Mouse (Mus musculus) lung, embryonic 14.5 days (tissue): ENCODE measurements around the gene Mdfic. TPM values are rescaled to one million over a fixed set of nuclear protein-coding genes. Genes with fewer than 3 reads are reported as not detected.

ENCODE experiments used
- ATAC-seq: fragments of 200-750 bp; cut with Nextera tagmentation; 2 replicates; pipeline ENCODE4 v1.8.0; 2017; ENCODE audit warnings: mild to moderate bottlenecking, moderate TSS enrichment, moderate library complexity; ENCODE audit not compliant: insufficient read depth
- DNase-seq: peaks from one replicate; pipeline ENCODE4 v3.0.0-alpha.2; 2015
- H3K27ac ChIP-seq: fragments of 300-500 bp; sonication (generic); 2 replicates; pipeline ENCODE4 v1.5.1; 2014; ENCODE audit warnings: low read depth, mild to moderate bottlenecking, moderate library complexity
- H3K27me3 ChIP-seq: fragments of 300-500 bp; sonication (generic); 2 replicates; pipeline ENCODE4 v1.6.1; 2014; ENCODE audit warnings: low read length, control low read depth; ENCODE audit not compliant: insufficient read depth
- H3K36me3 ChIP-seq: fragments of 300-500 bp; sonication (generic); 2 replicates; pipeline ENCODE4 v1.6.1; 2014; ENCODE audit warnings: control low read depth; ENCODE audit not compliant: insufficient read depth
- H3K4me1 ChIP-seq: fragments of 300-500 bp; sonication (generic); 2 replicates; pipeline ENCODE4 v1.6.1; 2014; ENCODE audit warnings: antibody characterized with exemption, control low read depth; ENCODE audit not compliant: insufficient read depth
- H3K4me2 ChIP-seq: fragments of 300-500 bp; sonication (generic); 2 replicates; pipeline ENCODE4 v1.6.1; 2014; ENCODE audit warnings: mild to moderate bottlenecking
- H3K4me3 ChIP-seq: fragments of 300-500 bp; sonication (generic); 2 replicates; pipeline ENCODE4 v1.5.1; 2014; ENCODE audit warnings: low read depth, low read length
- H3K9ac ChIP-seq: fragments of 300-500 bp; sonication (generic); 2 replicates; pipeline ENCODE4 v1.6.1; 2014
- H3K9me3 ChIP-seq: fragments of 300-500 bp; sonication (generic); 2 replicates; pipeline ENCODE4 v1.6.1; 2016; ENCODE audit warnings: low read depth, low read length, control low read depth
- CTCF ChIP-seq: IDR thresholded peaks from 2 replicates; pipeline ENCODE4 v1.5.1; 2016; ENCODE audit warnings: antibody characterized with exemption, low read depth
- WGBS: fragments of 180-500 bp; shearing (Covaris S2); extraction: QIAGEN DNeasy Blood & Tissue Kit; methylation state at CpG from one replicate; pipeline ENCODE4 v1.1.7; 2014; 5-methylcytosine and 5-hydroxymethylcytosine counted together
- polyA plus RNA-seq: library from polyadenylated mRNA; unstranded; fragments of >200 nt; fragmentation: Nextera tagmentation; extraction: Ambion mirVana; gene quantifications from 2 replicates; pipeline ENCODE4 v1.2.1, GENCODE M21; 2014

The Mdfic gene
- polyA plus RNA-seq, 1 experiment from 2014 or later = 12.4 TPM

- TF ChIP-seq CTCF = no peak
- 77% methylated on average over 6 of the region's 6 CpGs for WGBS
- Histone ChIP-seq H3K4me1 (no peaks in the 10 kb centered on the region; the same call in 1 of the 2 replicates), H3K4me2 (no peak overlapping the region), H3K9me3 (no peaks in the 10 kb centered on the region), H3K27me3 (no peaks in the 10 kb centered on the region), H3K9ac (no peak overlapping the region), H3K36me3 (peaks cover 8% of the 10 kb centered on the region; the same call in 1 of the 2 replicates), H3K4me3 (no peak overlapping the region), H3K27ac (no peak overlapping the region)
- ATAC-seq (no peak), DNase-seq (peak; percentile 5)
Observed at GRCm38 (mm10) chr6:15767460-15767859, 47.0 kb downstream of the Mdfic start.

DNA sequence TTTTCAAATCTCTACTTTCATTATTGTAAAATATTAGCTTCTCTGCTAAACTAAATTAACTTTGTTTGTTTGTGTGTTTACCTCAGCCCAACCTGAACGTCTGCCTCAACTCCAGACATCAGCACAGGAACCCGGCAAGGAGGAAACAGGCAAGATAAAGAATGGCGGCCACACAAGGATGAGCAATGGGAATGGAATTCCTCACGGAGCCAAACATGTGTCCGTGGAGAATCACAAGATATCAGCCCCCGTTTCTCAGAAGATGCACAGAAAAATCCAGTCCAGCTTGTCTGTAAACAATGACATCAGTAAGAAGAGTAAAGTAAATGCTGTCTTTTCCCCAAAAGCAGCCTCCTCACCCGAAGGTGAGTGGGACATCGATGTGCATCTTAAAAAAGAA is 49.7 kb downstream of the Mdfic start:
- no peak for TF ChIP-seq CTCF
- H3K4me2 ChIP-seq = no peak overlapping the region
- H3K9ac ChIP-seq = no peak overlapping the region
- DNase-seq (peak; percentile 24), ATAC-seq (no peak)
- no peaks in the 10 kb centered on the region; the same call in 1 of the 2 replicates for H3K4me1 ChIP-seq
- H3K4me3 ChIP-seq = no peak overlapping the region
- no peaks in the 10 kb centered on the region for H3K27me3 ChIP-seq
- H3K36me3 ChIP-seq = peaks cover 8% of the 10 kb centered on the region; the same call in 1 of the 2 replicates
- no peaks in the 10 kb centered on the region for H3K9me3 ChIP-seq
- H3K27ac ChIP-seq = no peak overlapping the region
- 30% methylated on average over 8 of the region's 8 CpGs for WGBS

GRCm38 (mm10) chr6:15777070-15777469 is 56.6 kb downstream of the Mdfic start:
- DNase-seq = no peak

DNA sequence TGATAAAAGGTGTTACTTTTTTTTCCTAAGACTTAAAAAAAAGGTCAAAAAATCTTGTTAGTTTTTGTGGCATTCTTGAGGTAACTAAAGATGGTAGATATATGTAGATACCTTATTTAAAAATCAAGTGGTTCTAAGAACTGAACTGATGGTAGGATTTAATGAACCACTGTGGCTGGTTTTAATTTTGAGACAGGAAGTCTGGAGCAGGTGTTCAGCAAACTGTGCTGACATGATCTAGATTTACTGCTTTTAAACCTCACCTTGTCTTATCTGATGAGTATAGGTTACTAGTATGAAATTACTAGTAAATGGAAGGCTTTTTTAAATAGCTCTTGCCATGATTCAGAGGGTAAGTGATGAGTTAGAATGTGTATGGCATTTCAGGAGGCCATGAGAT is 59.7 kb downstream of the Mdfic start:
- no peak for ATAC-seq
- H3K4me2 ChIP-seq = no peak overlapping the region
- H3K27ac ChIP-seq = no peak overlapping the region
- no peak overlapping the region for H3K4me3 ChIP-seq
- no peaks in the 10 kb centered on the region for H3K36me3 ChIP-seq
- no peaks in the 10 kb centered on the region for H3K4me1 ChIP-seq
- no peak overlapping the region for H3K9ac ChIP-seq
- DNase-seq = no peak
- no peak for TF ChIP-seq CTCF
- no peaks in the 10 kb centered on the region for H3K27me3 ChIP-seq
- no peaks in the 10 kb centered on the region for H3K9me3 ChIP-seq

More at GRCm38 (mm10) chr6:15777070-15777469, 56.6 kb downstream of the Mdfic start:
- ATAC-seq = no peak
- H3K27ac ChIP-seq = no peak overlapping the region
- no peak overlapping the region for H3K4me2 ChIP-seq
- WGBS = 80% methylated on average over 3 of the region's 3 CpGs
- H3K4me3 ChIP-seq = no peak overlapping the region
- H3K9ac ChIP-seq = no peak overlapping the region
- no peaks in the 10 kb centered on the region for H3K9me3 ChIP-seq
- H3K27me3 ChIP-seq = no peaks in the 10 kb centered on the region
- TF ChIP-seq CTCF = no peak
- H3K36me3 ChIP-seq = no peaks in the 10 kb centered on the region
- no peaks in the 10 kb centered on the region for H3K4me1 ChIP-seq

DNA sequence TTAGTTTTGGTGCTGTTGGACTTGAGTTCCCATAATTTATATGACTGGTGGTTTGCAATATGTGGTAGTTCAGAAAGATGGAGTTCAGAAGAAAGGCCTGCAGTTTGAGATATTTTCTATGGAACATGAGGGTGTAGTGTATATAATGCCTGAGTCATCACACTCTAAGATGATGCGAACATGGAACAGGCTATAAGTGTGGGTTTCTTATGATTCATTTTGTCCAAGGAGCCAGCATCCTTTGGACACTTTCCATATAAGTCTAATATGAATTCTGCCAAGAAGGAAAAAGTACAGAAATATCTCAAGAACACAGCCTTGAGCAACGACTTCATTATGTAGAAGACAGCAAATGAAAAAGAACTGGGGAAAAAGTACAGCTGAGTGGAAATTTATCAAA is 60.2 kb downstream of the Mdfic start:
- Histone ChIP-seq H3K27me3 (no peaks in the 10 kb centered on the region), H3K9ac (no peak overlapping the region), H3K4me3 (no peak overlapping the region), H3K27ac (no peak overlapping the region), H3K4me2 (no peak overlapping the region), H3K9me3 (no peaks in the 10 kb centered on the region), H3K4me1 (no peaks in the 10 kb centered on the region), H3K36me3 (no peaks in the 10 kb centered on the region)
- 75% methylated on average over 2 of the region's 2 CpGs for WGBS
- no peak for TF ChIP-seq CTCF
- no peak for ATAC-seq
- DNase-seq = no peak

GRCm38 (mm10) chr6:15789523-15790500 is 69.4 kb downstream of the Mdfic start:
- ATAC-seq (peak; percentile 81), DNase-seq (peak; percentile 82)
- H3K36me3 ChIP-seq = no peaks in the 10 kb centered on the region
- no peaks in the 10 kb centered on the region for H3K9me3 ChIP-seq
- WGBS = 26% methylated on average over 16 of the region's 16 CpGs
- H3K9ac ChIP-seq = no peak overlapping the region
- no peaks in the 10 kb centered on the region for H3K27me3 ChIP-seq
- TF ChIP-seq CTCF = peak; percentile 83
- peak overlapping the region; percentile 54; the same call in 1 of the 2 replicates for H3K27ac ChIP-seq
- no peak overlapping the region for H3K4me3 ChIP-seq
- H3K4me2 ChIP-seq = peak overlapping the region; percentile 23; the same call in 1 of the 2 replicates
- 0 out of 2 replicates have a peak, but pooled peaks cover 12% of the 10 kb centered on the region for H3K4me1 ChIP-seq
